In genomic region chr8:71462191-71462590, GRCm38 (mm10) we compare ENCODE assay signal across 8 mouse cellular contexts. TPM values are rescaled to one million over a fixed set of nuclear protein-coding genes. Genes with fewer than 3 reads are reported as not detected.
DNase-seq lines count a peak whose midpoint lies in the region; ATAC-seq and TF ChIP-seq lines count a peak whose summit lies in the region.

No protein-coding gene starts in this region.

- peaks cover 49% of the 10 kb centered on the region for H3K36me3 ChIP-seq in heart, embryonic 14.5 days (ENCODE audit: control insufficient read depth, insufficient read depth, low read length)
- H3K36me3 ChIP-seq in forebrain, embryonic 16.5 days (ENCODE audit: control insufficient read depth, insufficient read depth): peaks cover 13% of the 10 kb centered on the region
- no peaks in the 10 kb centered on the region; the same call in 1 of the 2 replicates for H3K36me3 ChIP-seq in liver, embryonic 16.5 days (ENCODE audit: control insufficient read depth, insufficient read depth)

- ATAC-seq in heart, embryonic 14.5 days (ENCODE audit: insufficient number of reproducible peaks, insufficient read depth, low FRiP score, low read depth): no peak
- no peak for ATAC-seq in forebrain, embryonic 16.5 days
- ATAC-seq in liver, embryonic 16.5 days (ENCODE audit: low read depth): no peak

- no peak for DNase-seq in heart, postnatal 25 days (ENCODE audit: low spot score)
- no peak for DNase-seq in c-Kit-positive CD71-positive TER-119-positive erythroid progenitor cells, embryonic 14.5 days (ENCODE audit: low spot score)
- DNase-seq in frontal cortex, postnatal 25 days (ENCODE audit: low spot score in 2 of 2): no peak
- DNase-seq in adrenal gland, adult 18-20 months (ENCODE audit: low spot score in 2 of 2): no peak

- H3K27ac ChIP-seq in heart, embryonic 14.5 days (replicated peaks in 1 of 2; ENCODE audit: control insufficient read depth in 1 of 2, insufficient read depth in 1 of 2, low read depth in 2 of 2, low read length in 2 of 2): no peak overlapping the region
- no peak overlapping the region for H3K27ac ChIP-seq in cortical plate, adult 2 months (ENCODE audit: insufficient read depth, low read length)
- H3K27ac ChIP-seq in forebrain, embryonic 16.5 days (ENCODE audit: low read length): no peak overlapping the region
- H3K27ac ChIP-seq in liver, embryonic 16.5 days (ENCODE audit: low read length): no peak overlapping the region

- peaks cover 19 to 24% of the 10 kb centered on the region in 2 experiments for H3K4me1 ChIP-seq in heart, embryonic 14.5 days (ENCODE audit: control insufficient read depth in 2 of 2, insufficient read depth in 2 of 2, low read length in 2 of 2)
- H3K4me1 ChIP-seq in cortical plate, adult 2 months (ENCODE audit: control insufficient read depth, insufficient read depth, low read length): peaks cover 7% of the 10 kb centered on the region
- peaks cover 43% of the 10 kb centered on the region for H3K4me1 ChIP-seq in forebrain, embryonic 16.5 days (replicated peaks; ENCODE audit: control insufficient read depth, insufficient read depth, low read length)
- peaks cover 28% of the 10 kb centered on the region for H3K4me1 ChIP-seq in liver, embryonic 16.5 days (ENCODE audit: control insufficient read depth, low read depth, low read length)

- H3K9ac ChIP-seq in heart, embryonic 14.5 days (ENCODE audit: low read length): no peak overlapping the region; the same call in 1 of the 2 replicates
- H3K9ac ChIP-seq in forebrain, embryonic 16.5 days (replicated peaks; ENCODE audit: low read depth, low read length): peak overlapping the region; percentile 76
- H3K9ac ChIP-seq in liver, embryonic 16.5 days (ENCODE audit: low read depth, low read length): no peak overlapping the region

- H3K9me3 ChIP-seq in heart, embryonic 14.5 days (ENCODE audit: control insufficient read depth, low read length): no peaks in the 10 kb centered on the region
- no peaks in the 10 kb centered on the region for H3K9me3 ChIP-seq in forebrain, embryonic 16.5 days (ENCODE audit: control insufficient read depth, low read length)
- no peaks in the 10 kb centered on the region for H3K9me3 ChIP-seq in liver, embryonic 16.5 days (replicated peaks; ENCODE audit: control insufficient read depth, low read length)

- peak overlapping the region; percentile 75 for H3K4me2 ChIP-seq in heart, embryonic 14.5 days (ENCODE audit: low read length)
- peak overlapping the region; percentile 82 for H3K4me2 ChIP-seq in forebrain, embryonic 16.5 days (ENCODE audit: low read length)
- H3K4me2 ChIP-seq in liver, embryonic 16.5 days (ENCODE audit: low read depth, low read length): peak overlapping the region; percentile 98

- TF ChIP-seq POLR2A in cortical plate, adult 2 months (IDR thresholded peaks at IDR 0.05; ENCODE audit: extremely low read depth, insufficient read depth, low read length): no peak

- intact Hi-C loops in heart, postnatal 25 days (cut with DNase I): loop anchor here (1.0 kb wide), 1 partner anchor 83 kb away; no protein-coding TSS in a partner anchor

- no peaks in the 10 kb centered on the region for H3K27me3 ChIP-seq in heart, embryonic 14.5 days (ENCODE audit: control insufficient read depth, insufficient read depth, low read length)
- no peaks in the 10 kb centered on the region for H3K27me3 ChIP-seq in forebrain, embryonic 16.5 days (replicated peaks; ENCODE audit: control insufficient read depth, insufficient read depth, low read length)
- no peaks in the 10 kb centered on the region for H3K27me3 ChIP-seq in liver, embryonic 16.5 days (ENCODE audit: control insufficient read depth, insufficient read depth, low read depth, low read length)

- no peak for TF ChIP-seq CTCF in cortical plate, adult 2 months (IDR thresholded peaks at IDR 0.05; ENCODE audit: extremely low read depth, insufficient read depth, low read length)

- H3K4me3 ChIP-seq in heart, embryonic 14.5 days (ENCODE audit: control insufficient read depth in 1 of 2, insufficient read depth in 1 of 2, low read depth in 1 of 2, low read length in 2 of 2): peak overlapping the region; percentile 55 to 94; a peak in 3 of 4 replicates
- peak overlapping the region; percentile 62 for H3K4me3 ChIP-seq in cortical plate, adult 2 months (ENCODE audit: insufficient read depth, low read length)
- H3K4me3 ChIP-seq in forebrain, embryonic 16.5 days (replicated peaks; ENCODE audit: low read length): peak overlapping the region; percentile 55
- no peak overlapping the region for H3K4me3 ChIP-seq in liver, embryonic 16.5 days (ENCODE audit: low read depth, low read length)

- WGBS in heart, embryonic 14.5 days: 77% methylated on average over 4 of the region's 4 CpGs
- WGBS in forebrain, embryonic 16.5 days: 69% methylated on average over 4 of the region's 4 CpGs
- 59% methylated on average over 4 of the region's 4 CpGs for WGBS in liver, embryonic 16.5 days (ENCODE audit: insufficient replicate concordance)

RNA-seq across cellular contexts. Expression of gene Abhd8, which starts 1.3 kb away (rescaled TPM):
- polyA plus RNA-seq in heart, embryonic 14.5 days (2014; fragmentation: Nextera tagmentation; extraction: Ambion mirVana): 20.8 and 29.2 TPM in 2 replicates
- total RNA-seq in heart, postnatal 25 days (2021): 10 to 100 TPM; 32.4 to 32.6 TPM
- polyA plus RNA-seq in cortical plate, adult 2 months (2012; rRNA removed): 475 and 506 TPM in 2 replicates
- polyA plus RNA-seq in forebrain, embryonic 16.5 days (2015; fragmentation: Nextera tagmentation; extraction: Ambion mirVana): 113 and 127 TPM in 2 replicates
- 5.0 and 5.7 TPM in 2 replicates for polyA plus RNA-seq in liver, embryonic 16.5 days (2015; fragmentation: Nextera tagmentation; extraction: Ambion mirVana)
- 10 to 100 TPM; 43.5 to 72.2 TPM for total RNA-seq in adrenal gland, adult 18-20 months (2021)

RNA-seq across cellular contexts. Expression of gene Mrpl34, which starts 2.6 kb away (rescaled TPM):
- polyA plus RNA-seq in heart, embryonic 14.5 days (2014; fragmentation: Nextera tagmentation; extraction: Ambion mirVana): 191 and 193 TPM in 2 replicates
- 100 to 1,000 TPM; 136 to 142 TPM for total RNA-seq in heart, postnatal 25 days (2021)
- polyA plus RNA-seq in cortical plate, adult 2 months (2012; rRNA removed): 47.8 and 50.0 TPM in 2 replicates
- 173 and 178 TPM in 2 replicates for polyA plus RNA-seq in forebrain, embryonic 16.5 days (2015; fragmentation: Nextera tagmentation; extraction: Ambion mirVana)
- 87.3 and 88.6 TPM in 2 replicates for polyA plus RNA-seq in liver, embryonic 16.5 days (2015; fragmentation: Nextera tagmentation; extraction: Ambion mirVana)
- total RNA-seq in adrenal gland, adult 18-20 months (2021): 100 to 1,000 TPM; 103 to 130 TPM

RNA-seq across cellular contexts. Expression of gene Dda1, which starts 6.8 kb away (rescaled TPM):
- 76.7 and 79.1 TPM in 2 replicates for polyA plus RNA-seq in heart, embryonic 14.5 days (2014; fragmentation: Nextera tagmentation; extraction: Ambion mirVana)
- 10 to 100 TPM; 29.1 to 29.9 TPM for total RNA-seq in heart, postnatal 25 days (2021)
- polyA plus RNA-seq in cortical plate, adult 2 months (2012; rRNA removed): 115 and 126 TPM in 2 replicates
- 218 and 236 TPM in 2 replicates for polyA plus RNA-seq in forebrain, embryonic 16.5 days (2015; fragmentation: Nextera tagmentation; extraction: Ambion mirVana)
- polyA plus RNA-seq in liver, embryonic 16.5 days (2015; fragmentation: Nextera tagmentation; extraction: Ambion mirVana): 32.1 and 32.8 TPM in 2 replicates
- total RNA-seq in adrenal gland, adult 18-20 months (2021): 10 to 100 TPM; 63.8 to 67.8 TPM

RNA-seq across cellular contexts. Expression of gene Ano8, which starts 23.6 kb away (rescaled TPM):
- polyA plus RNA-seq in heart, embryonic 14.5 days (2014; fragmentation: Nextera tagmentation; extraction: Ambion mirVana): 1.5 and 1.8 TPM in 2 replicates
- total RNA-seq in heart, postnatal 25 days (2021): 10 to 100 TPM; 17.0 to 18.2 TPM
- polyA plus RNA-seq in cortical plate, adult 2 months (2012; rRNA removed): 69.2 and 75.1 TPM in 2 replicates
- 4.1 and 4.4 TPM in 2 replicates for polyA plus RNA-seq in forebrain, embryonic 16.5 days (2015; fragmentation: Nextera tagmentation; extraction: Ambion mirVana)
- 0.07 and 0.14 TPM in 2 replicates for polyA plus RNA-seq in liver, embryonic 16.5 days (2015; fragmentation: Nextera tagmentation; extraction: Ambion mirVana)
- 10 to 100 TPM; 13.6 to 13.9 TPM for total RNA-seq in adrenal gland, adult 18-20 months (2021)

RNA-seq across cellular contexts. Expression of gene Gtpbp3, which starts 25.7 kb away (rescaled TPM):
- 3.3 and 4.4 TPM in 2 replicates for polyA plus RNA-seq in heart, embryonic 14.5 days (2014; fragmentation: Nextera tagmentation; extraction: Ambion mirVana)
- 10 to 100 TPM; 18.5 to 19.4 TPM for total RNA-seq in heart, postnatal 25 days (2021)
- 35.0 and 37.4 TPM in 2 replicates for polyA plus RNA-seq in cortical plate, adult 2 months (2012; rRNA removed)
- polyA plus RNA-seq in forebrain, embryonic 16.5 days (2015; fragmentation: Nextera tagmentation; extraction: Ambion mirVana): 12.1 and 12.6 TPM in 2 replicates
- 5.3 and 5.4 TPM in 2 replicates for polyA plus RNA-seq in liver, embryonic 16.5 days (2015; fragmentation: Nextera tagmentation; extraction: Ambion mirVana)
- total RNA-seq in adrenal gland, adult 18-20 months (2021): 10 to 100 TPM; 19.0 to 22.8 TPM
